Mouse (Mus musculus) spleen, adult 2 months (tissue): ENCODE measurements around the gene Kiss1. TPM values are rescaled to one million over a fixed set of nuclear protein-coding genes. Genes with fewer than 3 reads are reported as not detected.

Experiments
- DNase-seq, 2 experiments: peaks; one replicate each; pipeline versions ENCODE4 v3.0.0 to v3.0.0-alpha.2; 2012 to 2021; ENCODE audit warnings: low spot score in 2 of 2, low read depth in 1 of 2
- H3K27ac ChIP-seq: fragments of 200-500 bp; 2 replicates; pipeline ENCODE4 v1.5.1; 2012; ENCODE audit warnings: low read length, inconsistent platforms; ENCODE audit not compliant: insufficient read depth
- H3K27me3 ChIP-seq: fragments of 200-500 bp; 2 replicates; pipeline ENCODE4 v1.6.1; 2012; ENCODE audit warnings: mild to moderate bottlenecking, moderate library complexity, low read length, inconsistent platforms; ENCODE audit not compliant: control insufficient read depth, insufficient read depth
- H3K36me3 ChIP-seq: fragments of 200-500 bp; 2 replicates; pipeline ENCODE4 v1.6.1; 2012; ENCODE audit warnings: mild to moderate bottlenecking, low read length, inconsistent platforms; ENCODE audit not compliant: control insufficient read depth, insufficient read depth
- H3K4me1 ChIP-seq: fragments of 200-500 bp; 2 replicates; pipeline ENCODE4 v1.6.1; 2011; ENCODE audit warnings: inconsistent platforms; ENCODE audit not compliant: control insufficient read depth, insufficient read depth, insufficient read length
- H3K4me3 ChIP-seq: fragments of 200-500 bp; 2 replicates; pipeline ENCODE4 v1.5.1; 2011; ENCODE audit warnings: mild to moderate bottlenecking, inconsistent platforms; ENCODE audit not compliant: insufficient read depth, insufficient read length; ENCODE audit errors: extremely low read depth
- CTCF ChIP-seq: fragments of 200-500 bp; IDR thresholded peaks from 2 replicates; pipeline ENCODE4 v1.5.1; 2011; ENCODE audit warnings: mild to moderate bottlenecking, inconsistent platforms; ENCODE audit not compliant: insufficient read depth, insufficient read length, insufficient replicate concordance; ENCODE audit errors: extremely low read depth
- POLR2A ChIP-seq: fragments of 200-500 bp; IDR thresholded peaks from 2 replicates; pipeline ENCODE4 v1.6.1; 2011; ENCODE audit warnings: low read depth, low read length, inconsistent platforms
- WGBS: fragments of 180-500 bp; shearing (Covaris S2); methylation state at CpG from one replicate; pipeline ENCODE4 v1.1.7; 2018; 5-methylcytosine and 5-hydroxymethylcytosine counted together
- polyA plus RNA-seq: library from polyadenylated mRNA; depleted of rRNA; stranded (reverse); fragments of >200 nt; gene quantifications from 2 replicates; pipeline ENCODE4 v1.2.3, GENCODE M21; 2012

Kiss1 gene
- polyA plus RNA-seq, 1 experiment: not detected

GRCm38 (mm10) chr1:133366951-133367605 is 45.4 kb downstream of the Kiss1 start:
- TF ChIP-seq CTCF (no peak), POLR2A (no peak)
- Histone ChIP-seq H3K4me1 (peaks cover 15% of the 10 kb centered on the region), H3K27me3 (peaks cover 9% of the 10 kb centered on the region; the same call in 1 of the 2 replicates), H3K36me3 (no peaks in the 10 kb centered on the region), H3K4me3 (no peak overlapping the region), H3K27ac (0 out of 2 replicates have a peak overlapping the region, but pooled peaks have one; percentile 10)
- WGBS: 60% methylated on average over 10 of the region's 10 CpGs
- DNase-seq: no peak

GRCm38 (mm10) chr1:133367606-133368488 is 46.2 kb downstream of the Kiss1 start:
- Histone ChIP-seq H3K27ac (0 out of 2 replicates have a peak overlapping the region, but pooled peaks have one; percentile 10), H3K27me3 (peaks cover 9% of the 10 kb centered on the region; the same call in 1 of the 2 replicates), H3K4me3 (no peak overlapping the region), H3K4me1 (peaks cover 15% of the 10 kb centered on the region), H3K36me3 (no peaks in the 10 kb centered on the region)
- no peak for DNase-seq
- TF ChIP-seq CTCF (no peak), POLR2A (no peak)
- WGBS: 52% methylated on average over 11 of the region's 11 CpGs

DNA sequence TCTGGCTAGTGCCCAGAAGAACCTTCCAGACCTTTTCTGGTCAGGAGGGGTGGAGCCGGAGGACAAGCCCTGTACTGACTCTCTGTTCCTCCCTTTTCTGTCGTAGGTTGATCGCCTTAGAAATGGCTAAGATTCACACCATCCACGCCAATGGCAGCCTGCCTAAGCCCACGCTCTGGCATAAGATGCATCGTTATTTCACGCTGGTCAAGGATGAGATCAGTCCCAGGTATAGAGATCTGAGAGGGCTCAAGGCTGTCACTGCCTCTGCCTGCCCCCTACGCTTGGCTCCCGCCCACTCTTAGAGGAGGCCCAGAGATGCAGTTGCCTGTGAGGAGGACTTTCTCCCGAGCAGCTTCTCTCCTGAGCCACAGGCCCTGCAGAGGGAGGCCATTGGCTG is 47.0 kb downstream of the Kiss1 start:
- Histone ChIP-seq H3K4me1 (peaks cover 14% of the 10 kb centered on the region), H3K4me3 (no peak overlapping the region), H3K36me3 (no peaks in the 10 kb centered on the region), H3K27ac (no peak overlapping the region), H3K27me3 (peaks cover 5% of the 10 kb centered on the region; the same call in 1 of the 2 replicates)
- TF ChIP-seq POLR2A (no peak), CTCF (no peak)
- DNase-seq: no peak
- WGBS: 78% methylated on average over 10 of the region's 10 CpGs

DNA sequence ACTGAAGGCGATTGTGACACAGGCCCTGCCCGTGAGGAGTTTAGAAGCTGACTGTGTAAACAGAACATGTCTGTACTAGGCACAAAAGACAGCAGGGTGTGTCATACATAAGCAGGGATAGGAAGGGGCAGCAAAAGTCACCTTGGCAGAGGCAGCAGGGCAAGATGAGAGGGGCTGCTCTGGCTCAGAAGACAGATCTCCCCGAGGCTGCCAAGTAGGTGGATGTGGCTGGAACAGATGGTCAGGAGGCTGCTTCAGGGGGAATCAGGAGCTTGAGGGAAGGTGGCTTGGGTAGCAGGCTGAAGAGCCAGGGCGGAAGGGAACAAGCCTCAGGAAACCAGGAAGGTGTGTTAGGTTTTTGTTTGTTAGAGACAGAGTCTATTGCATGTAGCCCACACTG is 48.7 kb downstream of the Kiss1 start:
- no peak for TF ChIP-seq CTCF
- no peak for TF ChIP-seq POLR2A
- no peaks in the 10 kb centered on the region for H3K36me3 ChIP-seq
- no peak overlapping the region for H3K4me3 ChIP-seq
- no peaks in the 10 kb centered on the region for H3K27me3 ChIP-seq
- WGBS: 82% methylated on average over 4 of the region's 4 CpGs
- H3K27ac ChIP-seq: no peak overlapping the region
- H3K4me1 ChIP-seq: peaks cover 8% of the 10 kb centered on the region; the same call in 1 of the 2 replicates
- DNase-seq: no peak

DNA sequence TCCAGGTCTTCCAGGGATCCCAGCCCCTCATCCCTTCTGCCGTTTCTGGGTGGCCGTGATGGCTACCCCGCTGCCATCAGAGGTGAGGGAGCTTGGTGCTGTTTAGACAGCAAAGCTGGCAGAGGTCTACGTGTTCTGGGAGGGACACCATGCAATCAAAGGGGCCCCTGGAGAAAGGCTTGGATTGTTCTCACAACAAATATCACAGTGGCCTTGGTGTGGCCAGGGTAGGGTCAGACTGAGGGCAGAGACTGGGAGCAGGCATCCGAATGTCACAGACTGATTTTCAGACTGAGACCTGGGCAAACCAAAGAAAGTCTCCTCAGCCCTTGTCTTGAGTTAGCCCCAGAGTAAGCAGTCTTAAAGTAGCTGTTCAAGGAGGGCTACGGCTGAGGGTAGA is 49.8 kb downstream of the Kiss1 start:
- no peak for TF ChIP-seq CTCF
- no peak for DNase-seq
- Histone ChIP-seq H3K27ac (no peak overlapping the region), H3K4me3 (no peak overlapping the region), H3K36me3 (no peaks in the 10 kb centered on the region), H3K4me1 (peaks cover 8% of the 10 kb centered on the region; the same call in 1 of the 2 replicates), H3K27me3 (no peaks in the 10 kb centered on the region)
- 92% methylated on average over 6 of the region's 6 CpGs for WGBS

GRCm38 (mm10) chr1:133372113-133372512 is 50.4 kb downstream of the Kiss1 start:
- peaks cover 8% of the 10 kb centered on the region; the same call in 1 of the 2 replicates for H3K4me1 ChIP-seq
- H3K27ac ChIP-seq: no peak overlapping the region
- no peaks in the 10 kb centered on the region for H3K36me3 ChIP-seq
- H3K4me3 ChIP-seq: no peak overlapping the region
- no peak for DNase-seq
- no peak for TF ChIP-seq POLR2A
- no peak for TF ChIP-seq CTCF
- WGBS: 68% methylated on average over 8 of the region's 8 CpGs
- H3K27me3 ChIP-seq: no peaks in the 10 kb centered on the region
